Mouse (Mus musculus) lung, postnatal 0 days (tissue): ENCODE results near the gene Rbms1.

Experiments used
- CTCF ChIP-seq: IDR thresholded peaks from 2 replicates; pipeline ENCODE4 v1.5.1; 2016; ENCODE audit warnings: antibody characterized with exemption, mild to moderate bottlenecking
- EP300 ChIP-seq: IDR thresholded peaks from 2 replicates; pipeline ENCODE4 v1.6.1; 2016; ENCODE audit warnings: antibody characterized with exemption, mild to moderate bottlenecking, control low read depth

GRCm38 (mm10) chr2:60940454-60940961 is 22.5 kb downstream of the Rbms1 start:
- TF ChIP-seq CTCF (no peak), EP300 (peak; percentile 97)
